Mouse (Mus musculus) midbrain, embryonic 14.5 days (tissue): ENCODE measurements at regions not wholly inside any gene's neighbourhood (a gene's known extent, or its start where the extent isn't known, plus 50 kb on each side); places are given as distances from the start of the nearest gene placed in this dataset.

ENCODE experiments used
- ATAC-seq: fragments of 200-750 bp; cut with Nextera tagmentation; 2 replicates; pipeline ENCODE4 v1.8.0; 2017; ENCODE audit warnings: moderate number of reproducible peaks, moderate library complexity; ENCODE audit not compliant: low FRiP score, low TSS enrichment
- DNase-seq: peaks from one replicate; pipeline ENCODE4 v3.0.0-alpha.2; 2015
- H3K27ac ChIP-seq: fragments of 300-500 bp; sonication (generic); replicated peaks from 2 replicates; pipeline ENCODE4 v1.5.1; 2014; ENCODE audit warnings: mild to moderate bottlenecking, low read depth, low read length, moderate library complexity
- H3K27me3 ChIP-seq: fragments of 300-500 bp; sonication (generic); 2 replicates; pipeline ENCODE4 v1.6.1; 2014; ENCODE audit warnings: low read length, control low read depth, mixed read lengths; ENCODE audit not compliant: control insufficient read depth, insufficient read depth
- H3K36me3 ChIP-seq: fragments of 300-500 bp; sonication (generic); 2 replicates; pipeline ENCODE4 v1.6.1; 2014; ENCODE audit warnings: low read length, control low read depth; ENCODE audit not compliant: control insufficient read depth, insufficient read depth
- H3K4me1 ChIP-seq: fragments of 300-500 bp; sonication (generic); 2 replicates; pipeline ENCODE4 v1.6.1; 2014; ENCODE audit warnings: mild to moderate bottlenecking, antibody characterized with exemption, low read length, control low read depth; ENCODE audit not compliant: control insufficient read depth, insufficient read depth
- H3K4me2 ChIP-seq: fragments of 300-500 bp; sonication (generic); 2 replicates; pipeline ENCODE4 v1.6.1; 2014; ENCODE audit warnings: mild to moderate bottlenecking, low read length, moderate library complexity
- H3K4me3 ChIP-seq: fragments of 300-500 bp; sonication (generic); replicated peaks from 2 replicates; pipeline ENCODE4 v1.5.1; 2014; ENCODE audit warnings: low read depth, low read length
- H3K9ac ChIP-seq: fragments of 300-500 bp; sonication (generic); replicated peaks from 2 replicates; pipeline ENCODE4 v1.6.1; 2014; ENCODE audit warnings: mild to moderate bottlenecking, low read length, moderate library complexity
- H3K9me3 ChIP-seq: fragments of 300-500 bp; sonication (generic); 2 replicates; pipeline ENCODE4 v1.6.1; 2016; ENCODE audit warnings: low read length, control low read depth, mixed read lengths; ENCODE audit not compliant: control insufficient read depth
- WGBS: fragments of 180-500 bp; shearing (Covaris S2); extraction: QIAGEN DNeasy Blood & Tissue Kit; methylation state at CpG from one replicate; pipeline ENCODE4 v1.1.7; 2014; 5-methylcytosine and 5-hydroxymethylcytosine counted together

DNA sequence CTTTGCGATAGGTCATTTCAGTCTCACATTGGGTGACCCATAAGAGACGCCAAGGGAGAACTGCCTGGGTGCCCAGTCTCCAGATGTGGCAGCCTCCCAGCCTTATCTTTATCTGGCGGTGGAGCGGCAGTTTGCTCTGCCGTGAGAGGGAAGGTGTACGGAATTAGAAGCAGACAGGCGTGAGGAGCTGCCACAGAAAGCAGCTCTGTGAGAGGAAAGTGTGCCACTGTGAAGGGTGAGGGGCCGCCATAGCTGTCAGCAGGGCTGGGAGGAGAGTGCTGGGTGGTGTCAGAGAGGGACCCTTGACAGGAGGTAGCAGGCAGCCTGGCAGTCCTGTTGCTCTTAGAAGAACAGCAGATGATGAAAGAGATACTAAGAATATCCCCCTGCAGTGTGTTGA is 375.0 kb downstream of the Cdh26 start:
- WGBS: 75% methylated on average over 8 of the region's 8 CpGs
- no peaks in the 10 kb centered on the region for H3K27me3 ChIP-seq
- H3K9ac ChIP-seq: no peak overlapping the region
- DNase-seq (no peak), ATAC-seq (no peak)
- H3K4me1 ChIP-seq: no peaks in the 10 kb centered on the region
- no peak overlapping the region for H3K4me3 ChIP-seq
- H3K9me3 ChIP-seq: no peaks in the 10 kb centered on the region
- no peak overlapping the region for H3K4me2 ChIP-seq
- H3K36me3 ChIP-seq: no peaks in the 10 kb centered on the region
- H3K27ac ChIP-seq: no peak overlapping the region

- ATAC-seq: no peak
- Histone ChIP-seq H3K9me3 (no peaks in the 10 kb centered on the region), H3K4me2 (no peak overlapping the region), H3K27ac (no peak overlapping the region), H3K4me3 (no peak overlapping the region), H3K4me1 (no peaks in the 10 kb centered on the region), H3K27me3 (no peaks in the 10 kb centered on the region), H3K36me3 (no peaks in the 10 kb centered on the region), H3K9ac (no peak overlapping the region)
- WGBS: 87% methylated on average over 6 of the region's 6 CpGs
- DNase-seq: no peak
Observed at GRCm38 (mm10) chr2:178821552-178821951, 391.2 kb downstream of the Cdh26 start.

DNA sequence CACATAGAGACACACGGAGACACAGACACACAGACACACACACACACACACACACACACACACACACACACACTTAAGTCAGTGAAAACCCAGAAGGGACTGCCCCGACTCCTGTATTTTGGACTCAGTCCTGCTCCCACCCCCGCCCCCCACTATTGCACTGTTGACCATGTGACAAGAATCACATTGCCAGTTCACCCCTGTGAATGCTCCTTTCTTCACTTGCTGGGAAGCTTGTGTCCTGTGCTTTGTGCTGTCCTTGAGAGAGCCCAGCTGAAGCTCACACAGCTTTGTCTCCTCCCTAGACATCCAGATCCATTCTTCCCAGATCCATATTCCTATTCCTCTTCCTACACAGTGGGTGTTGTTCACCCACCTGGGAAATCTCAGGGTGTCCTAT is 400.0 kb downstream of the Cdh26 start:
- Histone ChIP-seq H3K27me3 (no peaks in the 10 kb centered on the region), H3K9me3 (no peaks in the 10 kb centered on the region), H3K9ac (no peak overlapping the region), H3K27ac (no peak overlapping the region), H3K4me1 (no peaks in the 10 kb centered on the region), H3K36me3 (no peaks in the 10 kb centered on the region), H3K4me2 (no peak overlapping the region), H3K4me3 (no peak overlapping the region)
- DNase-seq (no peak), ATAC-seq (no peak)
- WGBS: 84% methylated on average over 3 of the region's 3 CpGs

DNA sequence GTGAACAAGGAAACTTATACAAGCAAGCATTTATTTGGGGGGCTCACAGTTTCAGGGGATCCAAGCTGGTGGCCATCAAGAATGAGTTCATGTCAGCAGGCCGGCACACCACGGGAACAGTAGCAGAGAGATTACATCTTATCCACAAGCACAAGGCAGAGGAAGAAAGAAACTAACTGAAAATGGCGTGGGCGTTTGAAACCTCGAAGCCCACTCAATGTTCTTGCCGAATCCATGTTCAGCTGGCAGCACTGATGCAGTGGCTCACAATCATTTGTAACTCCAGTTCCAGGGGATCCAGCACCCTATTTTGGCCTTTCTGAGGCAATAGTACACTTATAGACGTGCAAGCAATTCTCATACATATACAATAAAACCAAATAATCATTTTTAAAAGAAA is 404.7 kb downstream of the Cdh26 start:
- Histone ChIP-seq H3K9me3 (no peaks in the 10 kb centered on the region), H3K36me3 (no peaks in the 10 kb centered on the region), H3K4me3 (no peak overlapping the region), H3K27ac (no peak overlapping the region), H3K27me3 (no peaks in the 10 kb centered on the region), H3K4me1 (no peaks in the 10 kb centered on the region; the same call in 1 of the 2 replicates), H3K9ac (no peak overlapping the region), H3K4me2 (no peak overlapping the region)
- WGBS: 83% methylated on average over 7 of the region's 7 CpGs
- DNase-seq (no peak), ATAC-seq (no peak)

DNA sequence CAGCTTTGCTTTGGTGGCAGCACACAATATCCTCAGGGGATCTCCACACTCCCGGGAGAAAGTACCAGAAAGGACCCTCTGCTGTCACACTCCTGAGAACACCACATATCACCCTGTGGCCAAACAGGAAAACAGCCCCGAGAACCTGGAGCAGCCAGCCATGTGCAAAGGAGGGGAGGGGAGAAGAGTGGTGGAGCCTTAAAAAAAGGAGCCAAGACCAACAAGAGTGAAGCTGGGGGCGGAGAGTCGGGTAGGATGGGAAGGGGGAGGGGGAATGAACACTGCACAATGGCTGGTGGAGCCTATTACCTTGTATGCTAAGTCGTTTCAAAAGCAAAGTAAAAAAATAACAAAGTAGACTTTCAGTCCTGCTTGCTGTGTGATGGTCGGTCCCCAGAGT is 408.2 kb downstream of the Cdh26 start:
- ATAC-seq (no peak), DNase-seq (no peak)

GRCm38 (mm10) chr2:178840975-178841374 is 410.6 kb downstream of the Cdh26 start:
- Histone ChIP-seq H3K9ac (no peak overlapping the region), H3K27ac (no peak overlapping the region), H3K27me3 (no peaks in the 10 kb centered on the region), H3K36me3 (no peaks in the 10 kb centered on the region), H3K4me3 (no peak overlapping the region), H3K4me2 (no peak overlapping the region), H3K9me3 (no peaks in the 10 kb centered on the region), H3K4me1 (no peaks in the 10 kb centered on the region; the same call in 1 of the 2 replicates)
- ATAC-seq (no peak), DNase-seq (no peak)
- 87% methylated on average over 2 of the region's 2 CpGs for WGBS

More for the DNA sequence above, 408.2 kb downstream of the Cdh26 start:
- Histone ChIP-seq H3K27me3 (no peaks in the 10 kb centered on the region), H3K4me2 (no peak overlapping the region), H3K9ac (no peak overlapping the region), H3K27ac (no peak overlapping the region), H3K9me3 (no peaks in the 10 kb centered on the region), H3K4me3 (no peak overlapping the region), H3K36me3 (no peaks in the 10 kb centered on the region), H3K4me1 (no peaks in the 10 kb centered on the region; the same call in 1 of the 2 replicates)
- WGBS: 16% methylated on average over 6 of the region's 6 CpGs

- Histone ChIP-seq H3K36me3 (no peaks in the 10 kb centered on the region), H3K27me3 (no peaks in the 10 kb centered on the region), H3K27ac (no peak overlapping the region), H3K4me3 (no peak overlapping the region), H3K9ac (no peak overlapping the region), H3K4me1 (no peaks in the 10 kb centered on the region; the same call in 1 of the 2 replicates), H3K4me2 (no peak overlapping the region), H3K9me3 (no peaks in the 10 kb centered on the region)
- ATAC-seq: no peak
- peak; percentile 41 for DNase-seq
- 66% methylated on average over 12 of the region's 12 CpGs for WGBS
Observed at GRCm38 (mm10) chr2:178842595-178842994, 412.3 kb downstream of the Cdh26 start.

GRCm38 (mm10) chr2:178843458-178843857 is 413.1 kb downstream of the Cdh26 start:
- Histone ChIP-seq H3K4me2 (no peak overlapping the region), H3K9me3 (no peaks in the 10 kb centered on the region), H3K36me3 (no peaks in the 10 kb centered on the region), H3K9ac (no peak overlapping the region), H3K4me3 (no peak overlapping the region), H3K4me1 (no peaks in the 10 kb centered on the region; the same call in 1 of the 2 replicates), H3K27me3 (no peaks in the 10 kb centered on the region), H3K27ac (no peak overlapping the region)
- WGBS: 92% methylated on average over 3 of the region's 3 CpGs
- DNase-seq (no peak), ATAC-seq (no peak)

DNA sequence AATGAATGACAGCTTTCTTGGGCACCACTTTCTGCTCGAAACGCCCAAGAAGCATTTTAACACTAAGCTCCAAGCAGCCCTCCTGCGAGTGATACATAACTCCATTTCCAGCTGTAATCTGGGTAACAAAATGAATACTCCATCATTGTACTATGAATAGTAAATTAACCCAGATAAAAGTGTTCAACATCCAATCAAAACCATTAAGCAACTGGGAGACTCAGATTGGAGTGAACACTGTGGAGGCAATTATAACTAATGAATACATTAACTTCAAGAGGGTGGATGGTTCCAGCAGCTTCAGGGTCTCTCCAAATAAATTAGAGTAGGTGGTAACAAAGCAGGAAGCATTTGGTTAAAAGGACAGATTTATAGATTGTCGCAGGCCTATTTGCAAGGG is 414.2 kb downstream of the Cdh26 start:
- Histone ChIP-seq H3K4me2 (no peak overlapping the region), H3K9ac (no peak overlapping the region), H3K36me3 (no peaks in the 10 kb centered on the region), H3K9me3 (no peaks in the 10 kb centered on the region), H3K4me1 (no peaks in the 10 kb centered on the region), H3K27ac (no peak overlapping the region), H3K27me3 (no peaks in the 10 kb centered on the region), H3K4me3 (no peak overlapping the region)
- WGBS: 78% methylated on average over 4 of the region's 4 CpGs
- DNase-seq (no peak), ATAC-seq (no peak)
